Mouse (Mus musculus): ENCODE measurements around the gene Hoxd10.

Hoxd10 gene

GRCm38 (mm10) chr2:74691022-74691951 is at the start of gene Hoxd10:
Gene Hoxd10, plus strand, starts transcription at chr2:74691924.
- peak; percentile 94 for DNase-seq (ENCODE audit: low read depth, low spot score)

- no peak for DNase-seq (ENCODE audit: low read depth, low spot score)
Observed at GRCm38 (mm10) chr2:74642431-74642830, 49.3 kb upstream of the Hoxd10 start.

- DNase-seq (ENCODE audit: low read depth, low spot score) = no peak
Observed at GRCm38 (mm10) chr2:74645631-74646030, 46.1 kb upstream of the Hoxd10 start.

DNA sequence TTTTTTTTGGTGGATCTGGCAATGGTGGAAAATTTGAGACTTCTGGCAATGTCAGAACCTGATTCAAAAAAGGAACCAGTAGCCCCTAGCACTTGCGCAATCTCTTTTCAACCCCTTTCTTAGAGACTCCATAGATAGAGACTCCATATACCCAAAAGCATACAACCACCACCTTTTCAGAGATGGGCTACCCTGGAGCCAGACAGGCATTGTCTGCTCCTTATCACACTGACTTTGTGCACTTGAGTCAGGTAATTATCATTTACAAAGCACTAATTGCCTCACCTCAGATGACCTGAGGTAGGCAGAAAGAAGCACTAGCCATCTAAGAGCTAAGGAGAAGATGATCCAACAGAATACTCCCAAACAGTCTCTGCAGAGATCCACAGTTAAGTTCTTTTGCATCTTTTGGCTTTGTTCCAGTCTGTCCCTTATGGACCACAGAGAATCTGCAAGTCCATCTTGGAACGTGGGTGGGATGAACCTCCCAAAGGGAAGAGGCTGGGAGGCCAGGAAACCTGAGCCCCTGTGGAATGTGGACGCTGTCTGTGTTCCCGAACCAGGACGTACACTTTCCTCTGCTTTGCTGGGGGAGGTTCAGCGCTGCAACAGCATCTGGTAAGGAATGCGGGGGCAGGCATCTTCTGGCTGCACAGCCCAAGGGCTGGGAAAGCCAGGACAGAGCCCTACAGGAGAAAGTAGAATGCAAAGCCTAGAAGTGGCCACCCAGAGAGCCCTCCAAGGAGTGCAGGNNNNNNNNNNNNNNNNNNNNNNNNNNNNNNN is 44.5 kb upstream of the Hoxd10 start:
- no peak for DNase-seq (ENCODE audit: low read depth, low spot score)

GRCm38 (mm10) chr2:74652996-74653340 is 38.8 kb upstream of the Hoxd10 start:
- DNase-seq (ENCODE audit: low read depth, low spot score) = no peak

- no peak for DNase-seq (ENCODE audit: low read depth, low spot score)
Observed at GRCm38 (mm10) chr2:74653781-74654535, 37.8 kb upstream of the Hoxd10 start.

GRCm38 (mm10) chr2:74654743-74655419 is 36.8 kb upstream of the Hoxd10 start:
- DNase-seq (ENCODE audit: low read depth, low spot score) = no peak

DNA sequence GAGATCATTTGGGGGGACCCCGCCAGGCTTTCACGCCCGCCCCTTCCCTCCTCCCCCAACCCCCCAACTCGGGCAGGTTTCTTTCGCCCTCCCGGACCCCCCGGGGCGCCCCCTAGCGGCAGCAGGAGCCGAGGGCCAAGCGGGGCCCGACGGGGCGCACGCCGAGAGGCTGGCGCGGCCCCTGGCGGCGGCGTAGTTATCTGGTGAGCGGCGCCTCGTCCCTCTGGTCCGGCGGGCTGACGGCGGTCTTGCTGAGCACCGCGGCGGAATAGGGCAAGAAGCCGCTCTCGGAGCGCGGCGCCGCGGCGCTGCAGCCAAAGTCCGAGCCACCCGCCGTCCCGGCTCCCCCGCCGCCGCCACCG is 36.3 kb upstream of the Hoxd10 start:
- DNase-seq (ENCODE audit: low read depth, low spot score) = no peak

GRCm38 (mm10) chr2:74655821-74656631 is 35.7 kb upstream of the Hoxd10 start:
- peak; percentile 52 for DNase-seq (ENCODE audit: low read depth, low spot score)

DNA sequence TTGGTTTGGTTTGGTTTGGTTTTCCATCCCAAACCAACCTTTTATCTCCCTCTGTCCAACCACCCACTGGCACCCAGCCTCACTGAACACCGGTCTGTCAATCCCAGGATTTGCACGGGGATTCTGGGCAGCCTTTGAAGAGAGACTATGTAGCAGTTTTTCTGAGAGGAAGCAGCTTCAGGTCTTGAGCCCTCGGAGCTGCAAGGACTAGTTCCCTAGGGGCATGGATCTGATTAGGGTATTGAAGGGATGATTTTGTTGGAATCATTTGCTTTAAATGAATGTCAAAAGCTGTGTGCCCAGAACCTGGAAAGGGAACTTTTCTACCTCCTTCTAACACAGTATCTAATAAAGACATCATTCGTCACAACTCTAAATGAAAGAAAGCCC is 35.1 kb upstream of the Hoxd10 start:
- peak; percentile 25 for DNase-seq (ENCODE audit: low read depth, low spot score)

- peak; percentile 42 for DNase-seq (ENCODE audit: low read depth, low spot score)
Observed at GRCm38 (mm10) chr2:74657251-74658023, 34.3 kb upstream of the Hoxd10 start.

DNA sequence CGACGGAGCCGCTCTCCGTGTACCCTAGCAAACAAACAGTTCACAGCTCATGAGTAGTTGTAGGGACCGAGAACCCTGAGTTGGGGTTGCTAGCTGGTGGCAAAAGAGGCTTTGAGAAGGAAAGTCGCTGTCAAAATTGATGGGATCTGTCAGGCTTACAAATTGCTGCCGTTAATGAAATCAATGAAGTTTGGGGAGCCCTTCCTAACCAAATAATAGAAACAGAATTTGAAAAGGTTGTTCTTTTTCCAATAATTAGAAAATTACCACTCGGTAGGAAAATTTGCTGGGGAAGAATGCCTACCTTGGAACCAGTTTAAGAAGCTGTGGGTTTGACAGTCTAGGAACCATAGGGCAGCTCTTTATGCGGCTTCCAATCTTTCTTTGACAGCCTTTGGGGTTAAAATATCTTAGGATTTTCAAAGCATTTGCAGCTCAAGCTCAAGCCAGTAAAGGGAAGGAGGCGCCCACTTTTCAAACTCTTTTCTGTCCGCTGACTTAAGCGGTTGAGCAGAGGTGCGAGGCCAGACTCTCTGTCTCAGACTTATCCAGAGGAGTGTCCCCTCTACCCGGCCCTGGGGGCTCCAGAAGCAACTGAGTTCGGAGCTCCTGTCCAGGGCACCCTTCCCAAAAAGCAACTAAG is 33.6 kb upstream of the Hoxd10 start:
- DNase-seq (ENCODE audit: low read depth, low spot score) = peak; percentile 41

DNA sequence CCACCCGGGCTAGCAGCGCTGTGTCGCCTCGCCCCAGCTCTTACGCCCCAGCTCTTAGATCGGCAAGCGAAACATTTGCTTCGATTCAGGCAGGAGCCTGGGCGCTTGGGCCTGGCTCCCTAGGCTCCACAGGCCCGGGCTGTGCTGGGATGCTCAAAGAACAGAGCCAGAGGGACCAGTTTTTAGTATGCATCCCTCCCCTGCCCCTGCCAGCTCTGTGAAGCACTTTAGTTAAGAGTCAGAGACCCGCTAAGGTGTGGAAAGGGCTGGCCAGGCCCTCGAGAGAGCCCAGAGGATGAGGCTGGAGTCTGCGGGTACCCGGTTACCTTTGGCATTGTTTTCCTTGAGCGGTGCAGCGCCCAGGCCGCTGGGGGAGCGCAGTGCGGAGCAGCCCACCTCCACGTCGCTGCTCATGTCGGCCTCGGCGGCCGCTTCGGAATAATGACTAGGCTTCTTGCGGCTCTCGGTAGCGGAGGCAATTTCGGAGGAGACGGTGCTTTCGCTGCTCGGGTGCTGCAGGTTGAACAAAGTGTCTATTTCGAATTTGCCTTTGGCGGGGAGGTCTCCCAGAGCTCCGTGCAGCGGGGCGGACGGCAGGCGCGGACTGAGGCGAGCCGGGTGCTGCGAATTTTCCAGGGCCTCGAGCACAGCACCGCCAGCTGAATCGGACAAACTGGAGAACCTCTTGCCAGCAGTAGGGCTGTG is 32.9 kb upstream of the Hoxd10 start:
- DNase-seq (ENCODE audit: low read depth, low spot score) = peak; percentile 62

DNA sequence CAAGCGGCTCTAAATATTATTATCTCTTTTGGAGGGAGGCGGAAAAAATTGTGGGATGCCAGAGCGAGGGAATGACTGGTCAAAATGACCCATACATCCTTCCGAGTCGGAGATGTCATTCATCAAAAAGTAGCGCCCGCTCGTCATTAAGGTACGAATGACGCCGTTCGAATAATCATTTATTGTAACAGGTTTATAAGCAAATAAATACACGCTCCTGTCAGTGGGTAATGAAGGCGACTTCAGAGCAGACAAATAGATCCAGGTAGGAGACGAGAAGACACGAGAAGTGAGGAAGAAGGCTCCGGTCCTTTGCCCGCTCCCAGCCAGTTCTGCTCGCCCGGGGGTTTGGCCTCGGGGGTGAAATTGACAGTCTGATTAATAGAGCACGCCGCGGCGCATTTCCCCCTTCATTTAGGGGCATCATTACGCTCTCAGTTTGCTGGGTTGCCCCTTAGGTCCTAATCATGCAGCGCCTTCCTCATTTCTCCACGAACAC is 32.2 kb upstream of the Hoxd10 start, which contains the start of gene Evx2:
Gene Evx2 (minus strand): TSS at position 51 of the 499 bp plus-strand sequence.
- peak; percentile 19 for DNase-seq (ENCODE audit: low read depth, low spot score)

DNA sequence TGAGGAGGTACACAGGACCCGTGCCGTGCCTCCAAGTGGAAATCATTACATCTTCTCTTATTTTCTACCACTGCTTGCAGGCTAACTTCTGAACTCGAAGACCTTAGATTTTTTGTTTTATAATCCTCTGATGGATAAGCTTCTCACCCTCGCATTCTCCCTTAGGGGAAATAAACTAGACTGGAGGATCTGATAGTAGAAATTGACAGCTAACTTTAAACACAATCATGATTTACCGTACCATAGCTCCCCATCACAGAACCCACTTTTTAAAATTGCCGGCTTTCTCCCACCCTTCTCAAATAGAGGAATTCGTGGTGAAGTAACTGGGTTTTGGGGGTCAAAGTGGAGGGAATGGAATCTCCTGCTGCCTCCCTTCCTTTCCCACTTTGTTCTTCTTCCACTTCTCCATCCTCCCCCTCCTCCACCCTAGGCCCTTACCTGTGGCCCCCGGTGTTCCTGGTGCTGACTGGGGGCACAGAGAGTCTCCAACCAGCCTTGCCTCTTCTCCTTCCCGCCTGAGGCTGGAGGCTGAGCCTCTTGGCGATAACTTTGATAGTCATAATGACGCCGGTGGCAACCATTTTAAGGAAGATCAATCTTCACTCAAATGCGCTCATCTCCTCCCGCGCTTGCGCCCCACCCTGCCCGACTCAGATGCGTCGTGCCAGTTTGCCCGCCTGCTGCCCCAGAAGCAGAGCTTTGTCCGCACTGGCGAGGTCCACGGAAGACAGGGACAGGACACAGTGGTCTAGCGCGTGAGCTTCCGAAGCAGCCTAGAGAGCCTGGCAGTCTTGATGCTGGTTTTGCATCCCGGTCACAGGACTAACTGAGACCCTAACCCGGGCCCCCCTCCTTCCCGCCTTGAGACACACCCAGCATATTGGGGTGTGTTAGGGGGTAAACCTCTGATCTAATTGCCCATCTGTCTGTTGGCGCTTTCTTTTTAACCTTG is 31.0 kb upstream of the Hoxd10 start:
- no peak for DNase-seq (ENCODE audit: low read depth, low spot score)

DNA sequence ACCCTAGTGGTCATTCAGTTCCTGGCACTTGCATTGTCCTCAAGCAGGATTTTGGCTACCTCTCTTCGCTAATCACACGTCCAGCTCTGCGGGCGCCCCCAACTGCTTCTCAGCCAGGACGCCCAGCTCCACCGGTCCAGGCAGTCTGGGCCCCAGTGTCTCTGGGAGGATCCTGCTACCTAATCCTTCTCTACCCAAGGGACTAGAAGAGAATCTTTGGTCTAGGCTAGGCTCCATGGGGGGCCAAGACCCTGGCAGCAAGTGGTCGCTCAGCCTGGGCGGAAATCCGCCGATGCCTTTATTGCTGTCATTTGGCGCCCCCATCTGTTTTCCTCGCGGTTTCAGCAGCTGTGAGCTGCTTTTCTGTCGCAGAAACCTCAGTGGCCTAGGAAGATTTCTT is 30.0 kb upstream of the Hoxd10 start:
- DNase-seq (ENCODE audit: low read depth, low spot score) = peak; percentile 62

DNA sequence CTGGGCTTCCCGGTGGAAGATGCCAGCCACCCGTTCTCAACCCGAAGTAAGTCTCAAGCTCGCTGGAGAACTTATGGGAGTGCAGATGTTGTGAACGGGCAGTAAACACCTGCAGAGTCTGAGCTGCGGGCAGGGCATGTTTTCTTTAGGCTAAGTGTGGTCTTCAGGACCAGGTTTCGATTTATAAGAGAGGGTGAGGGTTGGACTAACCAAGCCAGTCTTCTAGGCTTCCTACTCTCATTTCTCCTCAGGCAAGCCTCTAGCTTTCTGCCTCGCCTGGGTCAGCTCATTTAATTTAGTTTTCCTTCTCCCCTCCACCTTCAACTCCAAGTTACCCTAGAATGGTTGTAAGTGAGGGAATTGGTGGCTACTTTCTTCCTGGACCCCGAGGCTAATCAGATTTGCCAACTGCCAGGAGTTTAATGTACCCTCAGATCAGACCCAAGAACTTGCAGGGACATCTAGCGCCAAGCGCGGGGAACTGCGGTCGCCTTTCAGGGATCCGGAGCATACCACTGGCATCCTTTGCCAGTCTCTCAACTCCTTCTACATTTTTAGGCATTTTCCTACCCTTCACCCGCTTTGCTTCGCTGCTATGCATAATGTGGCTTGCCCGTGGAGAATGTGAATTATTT is 28.3 kb upstream of the Hoxd10 start:
- peak; percentile 56 for DNase-seq (ENCODE audit: low read depth, low spot score)
